Mouse (Mus musculus): ENCODE results near the gene Ago3.

The Ago3 gene

GRCm38 (mm10) chr4:126429347-126430079 lies at the start of gene Ago3:
Gene Ago3, minus strand, starts transcription at chr4:126429556.
- DNase-seq: peak; percentile 96

- DNase-seq: no peak
These were observed 43.7 kb upstream of the Ago3 start for GRCm38 (mm10) chr4:126473031-126473430.

DNA sequence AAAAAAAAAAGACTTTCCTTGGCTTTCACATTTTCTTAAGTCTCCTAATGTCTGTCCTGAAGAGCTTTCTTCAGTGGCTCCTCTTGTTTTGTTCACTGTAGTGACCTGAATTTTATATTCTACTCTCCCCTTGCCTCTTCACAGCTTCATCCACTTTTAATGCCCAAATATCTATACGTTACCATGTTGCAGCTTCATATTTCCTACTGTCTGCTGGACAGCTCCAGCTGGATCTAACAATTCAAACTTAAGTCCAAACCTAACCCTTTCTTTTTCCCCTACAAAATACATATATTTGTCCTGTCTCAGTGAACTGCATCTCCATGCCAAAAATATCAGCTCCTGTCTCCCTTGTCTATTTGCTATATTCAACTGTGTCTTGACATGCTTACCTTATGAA lies 40.0 kb upstream of the Ago3 start:
- DNase-seq: no peak

DNA sequence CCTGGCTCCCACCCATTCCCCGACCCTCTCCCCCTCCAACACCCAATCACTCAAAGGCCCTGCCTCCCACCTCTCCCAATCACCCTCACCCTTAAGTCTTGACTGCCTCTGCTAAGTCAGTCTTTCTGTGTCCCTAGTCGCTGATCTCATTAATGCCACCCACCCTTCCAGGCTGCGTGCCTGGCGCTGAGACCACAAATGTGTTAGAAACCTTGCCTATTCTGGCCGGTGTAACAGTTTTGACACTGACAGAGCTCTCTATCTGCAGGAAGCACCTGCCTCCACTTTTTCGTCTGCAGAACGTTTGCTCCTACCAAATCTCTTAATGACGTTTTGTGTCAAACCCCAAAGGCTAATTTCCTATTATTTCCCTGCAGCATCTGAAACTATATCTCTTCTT lies 39.6 kb upstream of the Ago3 start:
- DNase-seq: no peak

- peak; percentile 94 to 97 for DNase-seq
These were observed 39.0 kb upstream of the Ago3 start, which contains the start of gene Ago1 for GRCm38 (mm10) chr4:126468285-126468901. Gene Ago1, minus strand, starts transcription at chr4:126468583.

- DNase-seq: peak; percentile 54 to 63
These were observed 38.4 kb upstream of the Ago3 start for GRCm38 (mm10) chr4:126467721-126468284.

DNA sequence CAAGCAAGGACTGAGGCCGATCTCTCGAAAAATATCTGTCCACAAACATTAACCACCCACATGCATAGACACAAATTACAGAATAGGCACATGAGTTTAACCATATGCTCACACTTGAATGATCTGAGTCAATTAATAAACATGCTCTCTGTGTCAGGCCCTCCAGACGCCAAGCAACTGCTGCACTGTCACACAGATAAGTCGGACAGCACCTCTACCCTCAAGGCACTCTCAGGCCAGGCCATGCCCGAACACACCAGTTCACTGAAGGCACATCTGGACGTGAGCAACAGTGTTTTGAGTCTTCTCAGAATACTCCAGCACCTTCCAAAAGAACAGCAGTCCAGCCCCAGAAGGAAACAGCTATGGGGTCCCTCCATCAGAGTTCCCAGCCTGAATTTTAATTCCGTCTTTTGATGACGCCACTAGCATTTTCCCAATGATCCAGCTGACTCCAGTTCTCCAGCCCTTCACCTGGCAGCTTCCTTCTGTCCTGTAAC lies 36.9 kb upstream of the Ago3 start:
- no peak for DNase-seq

DNA sequence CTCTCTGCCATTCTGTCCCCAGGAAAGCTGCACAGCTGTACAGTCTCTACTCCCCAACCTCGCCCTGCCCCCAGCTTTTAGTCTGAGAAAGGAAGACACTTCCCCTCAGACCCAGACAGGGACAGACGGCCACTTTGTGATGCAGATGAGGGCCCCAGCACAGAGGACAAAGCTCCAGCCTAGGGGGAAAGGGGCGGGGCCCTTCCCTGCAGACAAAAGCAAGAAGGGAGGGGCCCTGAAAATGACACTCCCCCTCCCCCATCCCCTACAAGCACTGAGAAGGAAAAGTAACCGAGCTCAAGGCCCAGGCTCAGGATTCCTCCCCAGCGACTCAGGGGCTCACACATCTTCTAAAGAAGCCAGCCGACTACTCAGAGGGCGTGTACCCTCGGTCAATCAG lies 36.5 kb upstream of the Ago3 start:
- peak; percentile 15 to 20 for DNase-seq

GRCm38 (mm10) chr4:126464892-126465235 lies 35.5 kb upstream of the Ago3 start:
- no peak for DNase-seq

DNA sequence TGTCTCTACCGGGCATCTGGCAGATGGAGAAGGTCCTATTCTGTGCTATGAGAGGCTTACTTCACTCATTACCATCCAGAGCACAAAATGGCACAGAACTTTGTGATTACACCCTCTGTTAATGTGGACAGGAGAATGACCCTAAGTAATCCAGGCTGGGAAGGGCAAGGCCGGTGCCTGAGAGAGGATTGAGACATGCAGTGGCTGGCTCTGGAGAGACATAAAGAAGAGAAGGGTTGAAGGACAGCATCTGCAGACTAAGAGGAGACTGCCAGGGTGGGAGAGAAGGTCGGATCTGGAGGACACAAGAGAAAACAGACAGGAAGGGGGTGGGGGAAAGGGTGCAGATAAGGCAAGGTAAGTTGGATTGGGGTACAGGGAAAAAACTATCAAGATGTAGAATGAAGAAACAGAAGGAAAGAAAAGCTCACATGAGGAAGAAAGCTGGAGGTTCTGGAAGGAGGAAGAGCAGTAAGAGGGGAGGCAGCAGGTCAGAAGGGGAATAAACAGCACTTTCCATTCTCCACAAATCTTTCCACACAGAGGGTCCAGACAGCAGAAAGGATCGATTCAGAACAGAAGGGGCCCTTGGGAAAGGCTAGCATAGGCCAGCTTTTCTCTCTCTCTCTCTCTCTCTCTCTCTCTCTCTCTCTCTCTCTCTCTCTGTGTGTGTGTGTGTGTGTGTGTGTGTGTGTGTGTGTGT lies 35.0 kb upstream of the Ago3 start:
- DNase-seq: no peak

DNA sequence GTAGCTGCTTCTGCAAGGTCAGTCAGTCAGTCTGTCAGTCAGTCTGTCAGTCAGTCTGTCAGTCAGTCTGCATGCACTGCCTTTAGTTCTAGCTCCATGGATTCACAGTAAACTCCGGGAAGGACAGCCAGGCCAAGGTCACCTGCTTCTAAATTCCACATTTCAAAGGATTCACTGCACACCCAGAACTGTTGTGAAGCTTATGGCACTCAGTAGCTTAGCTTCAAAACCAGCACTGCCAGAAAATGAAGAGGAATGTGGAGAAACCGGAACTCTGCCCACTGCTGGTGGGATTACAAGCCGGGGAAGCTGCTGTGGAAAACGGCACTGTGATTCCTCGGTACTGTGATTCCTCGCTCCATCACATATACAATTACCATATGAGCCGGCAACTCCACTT lies 26.1 kb upstream of the Ago3 start:
- DNase-seq: no peak

DNA sequence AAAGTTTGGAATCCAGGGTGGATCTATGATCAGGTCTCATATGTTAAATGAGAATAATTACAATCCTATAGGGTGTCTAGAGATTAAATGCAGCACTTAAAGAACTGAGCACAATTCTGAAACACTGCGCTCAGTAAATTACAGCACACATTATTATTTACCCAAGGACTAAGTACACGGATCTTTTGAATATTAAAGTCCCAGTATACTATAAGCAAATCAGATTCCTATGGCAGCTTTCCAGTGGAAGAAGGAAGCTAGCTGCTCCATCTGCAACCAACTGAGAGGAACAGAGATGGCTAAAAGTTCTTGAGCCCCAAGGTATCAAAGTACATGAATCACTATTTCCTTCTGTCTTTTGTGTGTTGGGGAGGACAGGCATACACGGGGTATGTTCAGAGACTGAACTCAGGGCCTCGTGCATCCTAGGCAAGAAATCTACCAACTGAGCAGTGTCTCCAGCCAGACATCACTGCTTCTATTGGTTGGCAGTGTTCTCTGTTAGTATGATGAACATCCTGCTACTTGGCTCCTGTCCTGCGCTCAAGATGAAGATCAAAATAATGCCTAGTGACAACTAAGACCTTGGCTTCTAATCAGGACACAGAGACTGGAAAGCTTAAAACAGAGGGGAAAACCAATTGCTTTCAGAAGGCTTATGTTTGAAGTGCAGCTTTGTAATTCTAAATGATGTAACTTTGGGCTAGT lies 25.3 kb upstream of the Ago3 start:
- DNase-seq: no peak

DNA sequence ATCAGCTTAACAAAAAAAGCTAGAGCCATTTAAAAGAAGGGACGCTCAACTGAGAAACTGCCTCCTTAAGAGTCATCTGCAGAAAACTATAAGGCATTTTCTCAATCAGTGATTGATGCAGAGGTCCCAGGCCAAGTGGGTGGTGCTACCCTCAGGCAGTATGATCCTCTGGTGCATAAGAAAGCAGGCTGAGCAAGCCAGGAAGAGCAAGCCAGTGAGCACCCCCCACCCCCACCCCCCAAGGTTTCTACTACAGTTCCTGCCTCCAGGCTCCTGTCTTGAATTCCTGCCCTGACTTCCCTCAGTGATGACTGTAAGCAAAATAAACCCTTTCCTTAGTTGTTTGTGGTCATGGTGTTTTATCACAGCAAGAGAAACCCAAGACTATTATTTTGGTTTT lies 20.9 kb upstream of the Ago3 start:
- DNase-seq: no peak

GRCm38 (mm10) chr4:126447126-126447525 lies 17.8 kb upstream of the Ago3 start:
- no peak for DNase-seq

GRCm38 (mm10) chr4:126444528-126444927 lies 15.2 kb upstream of the Ago3 start:
- no peak for DNase-seq

DNA sequence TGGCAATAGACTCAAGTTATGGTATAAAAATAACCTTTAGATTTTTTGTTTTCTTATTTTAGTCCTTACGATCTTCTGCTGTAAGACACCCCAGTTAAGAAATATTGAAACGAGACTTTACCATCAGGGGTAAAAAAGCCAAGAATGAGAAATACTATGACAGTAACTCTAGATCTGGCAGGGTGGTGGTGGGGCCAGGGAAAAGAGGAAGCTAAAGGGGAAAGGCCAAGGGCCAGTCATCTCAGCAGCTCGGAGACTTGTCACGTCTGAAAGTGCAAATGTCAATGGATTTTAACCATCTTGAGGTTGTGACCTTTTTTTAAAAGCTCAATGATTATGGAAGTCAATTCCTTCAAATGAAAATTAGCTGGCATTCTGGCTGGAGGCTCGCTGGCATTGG lies 8.9 kb upstream of the Ago3 start:
- no peak for DNase-seq

- DNase-seq: peak; percentile 26 to 44
These were observed 6.9 kb upstream of the Ago3 start for GRCm38 (mm10) chr4:126436268-126436667.

- DNase-seq: no peak
These were observed 4.7 kb upstream of the Ago3 start for GRCm38 (mm10) chr4:126434094-126434493.

DNA sequence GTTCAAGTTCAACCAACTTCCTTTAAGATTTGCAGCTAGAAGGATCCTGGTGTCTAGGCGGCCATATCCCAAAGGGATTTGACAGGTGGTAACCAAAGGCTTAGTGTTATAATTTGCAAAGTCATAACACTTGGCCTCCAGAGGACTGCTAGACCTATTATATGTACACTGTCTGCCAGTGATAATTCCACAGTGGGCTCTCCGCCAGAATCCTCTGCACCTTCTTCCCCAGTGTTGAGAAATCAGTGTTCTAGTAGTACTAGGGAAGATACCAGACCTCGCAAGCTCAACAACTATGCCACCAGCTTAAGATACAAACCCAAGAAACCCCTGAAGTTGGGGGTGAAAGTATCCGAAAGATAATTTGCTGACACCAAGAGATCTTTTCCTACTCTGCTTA lies 3.8 kb upstream of the Ago3 start:
- no peak for DNase-seq

DNA sequence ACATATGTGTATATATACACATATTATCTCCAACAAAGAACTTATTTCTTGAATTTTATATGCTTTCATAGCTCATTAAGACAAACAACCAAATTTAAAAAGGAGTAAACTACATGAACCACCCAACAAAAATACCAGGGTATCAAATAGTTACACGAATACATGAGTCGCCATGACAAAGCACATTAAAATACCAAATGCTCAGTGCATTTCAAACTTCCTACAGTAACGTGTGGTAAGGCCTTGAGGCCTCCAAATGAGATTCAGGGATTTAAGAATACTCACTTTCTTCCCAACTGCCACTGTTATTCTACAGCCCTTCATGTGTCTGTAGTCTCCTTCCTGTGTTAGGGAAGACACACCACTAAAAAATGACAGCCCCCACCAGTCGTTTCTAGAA lies 2.4 kb upstream of the Ago3 start:
- no peak for DNase-seq

GRCm38 (mm10) chr4:126428682-126429346 lies 542 bp downstream of the Ago3 start:
- DNase-seq: peak in 1 of 2 experiments; percentile 20

- DNase-seq: no peak
These were observed 5.5 kb downstream of the Ago3 start for GRCm38 (mm10) chr4:126423866-126424265.
